Mouse (Mus musculus): ENCODE measurements at regions not wholly inside any gene's neighbourhood (a gene's known extent, or its start where the extent isn't known, plus 50 kb on each side); places are given as distances from the start of the nearest gene placed in this dataset.

- H3K27me3 ChIP-seq (replicated peaks; ENCODE audit: control insufficient read depth, insufficient read depth, low read length) = no peaks in the 10 kb centered on the region; the same call in 1 of the 2 replicates
- H3K9ac ChIP-seq (ENCODE audit: low read depth, low read length) = no peak overlapping the region
- no peaks in the 10 kb centered on the region for H3K9me3 ChIP-seq (ENCODE audit: control insufficient read depth, low read length)
- no peak for ATAC-seq
- H3K36me3 ChIP-seq (ENCODE audit: control insufficient read depth, insufficient read depth, low read length) = no peaks in the 10 kb centered on the region
- H3K4me1 ChIP-seq (ENCODE audit: control insufficient read depth, insufficient read depth, low read depth, low read length) = no peaks in the 10 kb centered on the region; the same call in 1 of the 2 replicates
- no peak overlapping the region for H3K4me3 ChIP-seq (ENCODE audit: low read length)
- no peak overlapping the region for H3K27ac ChIP-seq (ENCODE audit: low read depth, low read length)
- H3K4me2 ChIP-seq (ENCODE audit: low read length) = no peak overlapping the region
- 87% methylated on average over 5 of the region's 5 CpGs for WGBS
Observed at GRCm38 (mm10) chr9:61129186-61129585, 243.0 kb upstream of the Tle3 start.

- H3K9me3 ChIP-seq (ENCODE audit: control insufficient read depth, low read length) = no peaks in the 10 kb centered on the region
- H3K9ac ChIP-seq (ENCODE audit: low read depth, low read length) = no peak overlapping the region
- no peak overlapping the region for H3K27ac ChIP-seq (ENCODE audit: low read depth, low read length)
Observed at GRCm38 (mm10) chr9:61130877-61131276, 241.3 kb upstream of the Tle3 start.

GRCm38 (mm10) chr9:61135263-61135882 lies 236.8 kb upstream of the Tle3 start:
- ATAC-seq = peak; percentile 74
- Histone ChIP-seq H3K27me3 (replicated peaks; ENCODE audit: control insufficient read depth, insufficient read depth, low read length) (no peaks in the 10 kb centered on the region; the same call in 1 of the 2 replicates), H3K27ac (ENCODE audit: low read depth, low read length) (no peak overlapping the region), H3K9me3 (ENCODE audit: control insufficient read depth, low read length) (no peaks in the 10 kb centered on the region), H3K4me1 (ENCODE audit: control insufficient read depth, insufficient read depth, low read depth, low read length) (no peaks in the 10 kb centered on the region; the same call in 1 of the 2 replicates), H3K4me3 (ENCODE audit: low read length) (no peak overlapping the region), H3K36me3 (ENCODE audit: control insufficient read depth, insufficient read depth, low read length) (no peaks in the 10 kb centered on the region), H3K9ac (ENCODE audit: low read depth, low read length) (no peak overlapping the region), H3K4me2 (ENCODE audit: low read length) (no peak overlapping the region)
- WGBS = 42% methylated on average over 10 of the region's 10 CpGs

More at GRCm38 (mm10) chr9:61130877-61131276, 241.3 kb upstream of the Tle3 start:
- Histone ChIP-seq H3K36me3 (ENCODE audit: control insufficient read depth, insufficient read depth, low read length) (no peaks in the 10 kb centered on the region), H3K27me3 (replicated peaks; ENCODE audit: control insufficient read depth, insufficient read depth, low read length) (no peaks in the 10 kb centered on the region; the same call in 1 of the 2 replicates), H3K4me1 (ENCODE audit: control insufficient read depth, insufficient read depth, low read depth, low read length) (no peaks in the 10 kb centered on the region; the same call in 1 of the 2 replicates), H3K4me3 (ENCODE audit: low read length) (no peak overlapping the region), H3K4me2 (ENCODE audit: low read length) (no peak overlapping the region)
- 80% methylated on average over 4 of the region's 4 CpGs for WGBS
- ATAC-seq = no peak

GRCm38 (mm10) chr9:61135917-61136316 lies 236.2 kb upstream of the Tle3 start:
- ATAC-seq = no peak
- 62% methylated on average over 3 of the region's 3 CpGs for WGBS
- Histone ChIP-seq H3K27me3 (replicated peaks; ENCODE audit: control insufficient read depth, insufficient read depth, low read length) (no peaks in the 10 kb centered on the region; the same call in 1 of the 2 replicates), H3K27ac (ENCODE audit: low read depth, low read length) (no peak overlapping the region), H3K36me3 (ENCODE audit: control insufficient read depth, insufficient read depth, low read length) (no peaks in the 10 kb centered on the region), H3K4me3 (ENCODE audit: low read length) (no peak overlapping the region), H3K4me2 (ENCODE audit: low read length) (no peak overlapping the region), H3K9me3 (ENCODE audit: control insufficient read depth, low read length) (no peaks in the 10 kb centered on the region), H3K9ac (ENCODE audit: low read depth, low read length) (no peak overlapping the region), H3K4me1 (ENCODE audit: control insufficient read depth, insufficient read depth, low read depth, low read length) (no peaks in the 10 kb centered on the region; the same call in 1 of the 2 replicates)

- no peaks in the 10 kb centered on the region for H3K36me3 ChIP-seq (ENCODE audit: control insufficient read depth, insufficient read depth, low read length)
- no peak overlapping the region for H3K9ac ChIP-seq (ENCODE audit: low read depth, low read length)
- no peaks in the 10 kb centered on the region; the same call in 1 of the 2 replicates for H3K27me3 ChIP-seq (replicated peaks; ENCODE audit: control insufficient read depth, insufficient read depth, low read length)
- H3K4me3 ChIP-seq (ENCODE audit: low read length) = no peak overlapping the region
- H3K27ac ChIP-seq (ENCODE audit: low read depth, low read length) = no peak overlapping the region
- H3K4me2 ChIP-seq (ENCODE audit: low read length) = no peak overlapping the region
- WGBS = 78% methylated on average over 11 of the region's 11 CpGs
- no peaks in the 10 kb centered on the region for H3K9me3 ChIP-seq (ENCODE audit: control insufficient read depth, low read length)
- no peak for ATAC-seq
- no peaks in the 10 kb centered on the region; the same call in 1 of the 2 replicates for H3K4me1 ChIP-seq (ENCODE audit: control insufficient read depth, insufficient read depth, low read depth, low read length)
Observed at GRCm38 (mm10) chr9:61138741-61139368, 233.3 kb upstream of the Tle3 start.

- Histone ChIP-seq H3K4me2 (ENCODE audit: low read length) (no peak overlapping the region), H3K27ac (ENCODE audit: low read depth, low read length) (no peak overlapping the region), H3K36me3 (ENCODE audit: control insufficient read depth, insufficient read depth, low read length) (no peaks in the 10 kb centered on the region), H3K9me3 (ENCODE audit: control insufficient read depth, low read length) (no peaks in the 10 kb centered on the region), H3K4me1 (ENCODE audit: control insufficient read depth, insufficient read depth, low read depth, low read length) (no peaks in the 10 kb centered on the region), H3K27me3 (replicated peaks; ENCODE audit: control insufficient read depth, insufficient read depth, low read length) (no peaks in the 10 kb centered on the region; the same call in 1 of the 2 replicates), H3K4me3 (ENCODE audit: low read length) (no peak overlapping the region), H3K9ac (ENCODE audit: low read depth, low read length) (no peak overlapping the region)
- ATAC-seq = no peak
- WGBS = 84% methylated on average over 6 of the region's 6 CpGs
Observed at GRCm38 (mm10) chr9:61143101-61143500, 229.1 kb upstream of the Tle3 start.

GRCm38 (mm10) chr9:61144685-61145318 lies 227.4 kb upstream of the Tle3 start:
- Histone ChIP-seq H3K36me3 (ENCODE audit: control insufficient read depth, insufficient read depth, low read length) (no peaks in the 10 kb centered on the region), H3K4me3 (ENCODE audit: low read length) (no peak overlapping the region), H3K27ac (ENCODE audit: low read depth, low read length) (no peak overlapping the region), H3K4me1 (ENCODE audit: control insufficient read depth, insufficient read depth, low read depth, low read length) (no peaks in the 10 kb centered on the region), H3K9me3 (ENCODE audit: control insufficient read depth, low read length) (no peaks in the 10 kb centered on the region), H3K27me3 (replicated peaks; ENCODE audit: control insufficient read depth, insufficient read depth, low read length) (no peaks in the 10 kb centered on the region; the same call in 1 of the 2 replicates), H3K4me2 (ENCODE audit: low read length) (no peak overlapping the region), H3K9ac (ENCODE audit: low read depth, low read length) (no peak overlapping the region)
- 49% methylated on average over 11 of the region's 11 CpGs for WGBS
- ATAC-seq = peak; percentile 68; the same call in 1 of the 2 replicates

- Histone ChIP-seq H3K36me3 (ENCODE audit: control insufficient read depth, insufficient read depth, low read length) (no peaks in the 10 kb centered on the region), H3K9ac (ENCODE audit: low read depth, low read length) (no peak overlapping the region), H3K27me3 (replicated peaks; ENCODE audit: control insufficient read depth, insufficient read depth, low read length) (no peaks in the 10 kb centered on the region; the same call in 1 of the 2 replicates), H3K9me3 (ENCODE audit: control insufficient read depth, low read length) (no peaks in the 10 kb centered on the region), H3K4me3 (ENCODE audit: low read length) (no peak overlapping the region), H3K4me2 (ENCODE audit: low read length) (no peak overlapping the region), H3K4me1 (ENCODE audit: control insufficient read depth, insufficient read depth, low read depth, low read length) (no peaks in the 10 kb centered on the region), H3K27ac (ENCODE audit: low read depth, low read length) (no peak overlapping the region)
- no peak for ATAC-seq
- 89% methylated on average over 8 of the region's 8 CpGs for WGBS
Observed at GRCm38 (mm10) chr9:61145738-61146137, 226.4 kb upstream of the Tle3 start.

- WGBS = 87% methylated on average over 4 of the region's 4 CpGs
- no peak for ATAC-seq
- Histone ChIP-seq H3K27me3 (replicated peaks; ENCODE audit: control insufficient read depth, insufficient read depth, low read length) (peaks cover 3% of the 10 kb centered on the region; the same call in 1 of the 2 replicates), H3K9me3 (ENCODE audit: control insufficient read depth, low read length) (no peaks in the 10 kb centered on the region), H3K4me2 (ENCODE audit: low read length) (no peak overlapping the region), H3K9ac (ENCODE audit: low read depth, low read length) (no peak overlapping the region), H3K36me3 (ENCODE audit: control insufficient read depth, insufficient read depth, low read length) (no peaks in the 10 kb centered on the region), H3K4me1 (ENCODE audit: control insufficient read depth, insufficient read depth, low read depth, low read length) (peaks cover 5% of the 10 kb centered on the region), H3K4me3 (ENCODE audit: low read length) (no peak overlapping the region), H3K27ac (ENCODE audit: low read depth, low read length) (no peak overlapping the region)
Observed at GRCm38 (mm10) chr9:61151201-61151600, 221.0 kb upstream of the Tle3 start.
